Mouse (Mus musculus): ENCODE data around the gene Ctsh. TPM values are rescaled to one million over a fixed set of nuclear protein-coding genes. Genes with fewer than 3 reads are reported as not detected.
A peak's percentile ranks its signal among the peaks of the same experiment; 100 is the strongest.

Ctsh gene
- polyA plus RNA-seq, 1 experiment: 28.9 TPM

DNA sequence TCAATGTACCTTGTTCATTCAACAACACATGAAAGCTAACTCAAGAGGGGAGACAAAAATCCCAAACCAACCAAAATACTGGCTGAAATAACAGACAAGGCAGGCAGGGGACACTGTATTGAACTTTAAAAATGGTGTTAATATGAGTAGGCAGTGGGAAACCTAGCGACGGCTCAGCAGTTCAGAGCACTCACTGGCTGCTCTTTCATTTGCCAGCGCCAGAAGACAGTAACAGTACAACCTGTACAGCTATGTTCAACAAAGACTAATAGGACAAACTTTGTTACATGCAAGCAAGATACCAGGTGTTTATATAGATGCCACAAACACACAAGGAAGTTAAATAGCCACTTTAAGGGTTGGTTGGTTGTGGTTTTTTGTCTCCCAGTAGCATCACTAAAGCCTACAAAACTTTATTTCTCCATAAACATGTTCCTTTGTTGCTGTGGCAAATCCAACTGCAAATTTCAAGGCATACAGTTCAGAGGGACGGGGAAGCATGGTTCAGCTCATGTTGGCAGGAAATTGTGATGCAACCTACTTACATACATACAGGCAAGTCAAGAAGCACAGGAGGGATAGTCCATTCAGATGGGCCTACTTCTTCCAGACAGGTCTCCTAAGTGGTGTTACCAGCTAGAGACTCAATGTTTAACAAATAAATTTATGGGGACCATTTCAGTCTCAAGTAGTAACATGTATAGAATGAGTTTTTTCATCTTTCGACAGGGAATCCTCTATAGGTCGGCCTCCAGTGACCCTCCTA is 35.6 kb downstream of the Ctsh start:
- TF ChIP-seq GATA1 (IDR thresholded peaks at IDR 0.05; ENCODE audit: borderline replicate concordance, low read length): no peak
- no peak for TF ChIP-seq FLI1 (IDR thresholded peaks at IDR 0.05; ENCODE audit: low read length)
- no peak overlapping the region for H3K4me3 ChIP-seq (replicated peaks)
- no peaks in the 10 kb centered on the region for H3K27me3 ChIP-seq (replicated peaks)
- H3K4me1 ChIP-seq: peaks cover 26% of the 10 kb centered on the region
- peaks cover 75% of the 10 kb centered on the region for H3K36me3 ChIP-seq (replicated peaks; ENCODE audit: low read length)
- no peaks in the 10 kb centered on the region for H3K9me3 ChIP-seq

DNA sequence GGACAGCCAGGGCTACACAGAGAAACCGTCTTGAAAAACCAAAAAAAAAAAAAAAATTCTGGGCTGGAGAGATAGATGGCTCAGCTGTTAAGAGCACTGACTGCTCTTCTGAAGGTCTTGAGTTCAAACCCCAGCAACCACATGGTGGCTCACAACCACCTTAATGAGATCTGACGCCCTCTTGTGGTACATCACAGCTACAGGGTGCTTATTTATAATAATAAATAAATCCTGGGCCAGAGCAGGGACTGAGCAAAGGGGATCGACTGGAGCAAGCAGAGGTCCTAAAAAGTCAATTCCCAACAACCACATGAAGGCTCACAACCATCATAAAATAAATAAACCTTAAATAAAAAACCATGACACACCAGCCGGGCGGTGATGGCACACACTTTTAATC is 45.0 kb downstream of the Ctsh start:
- Histone ChIP-seq H3K9me3 (no peaks in the 10 kb centered on the region), H3K27me3 (replicated peaks) (no peaks in the 10 kb centered on the region), H3K4me1 (peaks cover under 1% of the 10 kb centered on the region; the same call in 1 of the 2 replicates), H3K4me3 (replicated peaks) (no peak overlapping the region), H3K36me3 (replicated peaks; ENCODE audit: low read length) (peaks cover 98% of the 10 kb centered on the region)
- TF ChIP-seq GATA1 (IDR thresholded peaks at IDR 0.05; ENCODE audit: borderline replicate concordance, low read length) (no peak), FLI1 (IDR thresholded peaks at IDR 0.05; ENCODE audit: low read length) (no peak)

DNA sequence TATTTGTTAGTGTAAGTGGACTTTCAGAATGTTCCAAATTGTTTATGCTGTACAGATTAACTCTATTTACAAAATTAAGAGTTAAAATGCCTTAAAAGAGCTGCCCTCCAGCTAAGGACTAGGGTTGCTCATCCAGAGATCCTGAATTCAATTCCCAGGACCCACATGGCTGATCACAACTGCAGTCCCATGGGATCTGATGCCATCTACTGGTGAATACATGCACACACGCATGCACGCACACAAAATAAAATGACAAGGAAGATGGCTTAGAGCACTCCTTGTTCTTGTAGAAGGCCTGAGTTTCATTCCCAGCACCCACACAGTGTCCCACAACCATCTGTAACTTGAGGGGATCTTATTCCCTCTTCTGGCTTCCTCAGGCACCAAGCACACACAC is 46.8 kb downstream of the Ctsh start:
- H3K4me3 ChIP-seq (replicated peaks): no peak overlapping the region
- TF ChIP-seq GATA1 (IDR thresholded peaks at IDR 0.05; ENCODE audit: borderline replicate concordance, low read length) (no peak), FLI1 (IDR thresholded peaks at IDR 0.05; ENCODE audit: low read length) (no peak)
- H3K36me3 ChIP-seq (replicated peaks; ENCODE audit: low read length): peaks cover 97% of the 10 kb centered on the region
- H3K9me3 ChIP-seq: no peaks in the 10 kb centered on the region
- no peaks in the 10 kb centered on the region for H3K27me3 ChIP-seq (replicated peaks)
- peaks cover 6% of the 10 kb centered on the region; the same call in 1 of the 2 replicates for H3K4me1 ChIP-seq

DNA sequence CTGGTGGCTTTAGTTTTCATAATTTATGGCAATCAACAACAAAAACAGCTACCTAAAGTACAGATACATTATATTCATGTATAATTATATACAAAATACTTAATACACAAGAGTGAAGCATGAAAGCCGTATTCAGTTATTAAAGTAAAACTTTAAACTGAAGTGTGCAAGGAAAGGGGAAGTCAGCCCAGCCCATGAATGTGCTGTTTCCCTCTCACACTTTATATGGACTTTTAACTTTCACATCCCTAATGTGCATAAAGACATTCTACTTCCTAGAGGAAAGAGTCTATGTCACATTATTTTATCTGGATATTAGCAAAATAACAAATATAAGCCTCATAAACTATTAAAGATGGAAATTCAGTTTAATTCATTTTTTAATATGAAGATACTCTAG is 51.5 kb downstream of the Ctsh start:
- TF ChIP-seq GATA1 (IDR thresholded peaks at IDR 0.05; ENCODE audit: borderline replicate concordance, low read length) (no peak), FLI1 (IDR thresholded peaks at IDR 0.05; ENCODE audit: low read length) (no peak)
- no peaks in the 10 kb centered on the region for H3K27me3 ChIP-seq (replicated peaks)
- peaks cover 95% of the 10 kb centered on the region for H3K36me3 ChIP-seq (replicated peaks; ENCODE audit: low read length)
- no peak overlapping the region for H3K4me3 ChIP-seq (replicated peaks)
- peaks cover 29% of the 10 kb centered on the region for H3K4me1 ChIP-seq
- no peaks in the 10 kb centered on the region for H3K9me3 ChIP-seq

DNA sequence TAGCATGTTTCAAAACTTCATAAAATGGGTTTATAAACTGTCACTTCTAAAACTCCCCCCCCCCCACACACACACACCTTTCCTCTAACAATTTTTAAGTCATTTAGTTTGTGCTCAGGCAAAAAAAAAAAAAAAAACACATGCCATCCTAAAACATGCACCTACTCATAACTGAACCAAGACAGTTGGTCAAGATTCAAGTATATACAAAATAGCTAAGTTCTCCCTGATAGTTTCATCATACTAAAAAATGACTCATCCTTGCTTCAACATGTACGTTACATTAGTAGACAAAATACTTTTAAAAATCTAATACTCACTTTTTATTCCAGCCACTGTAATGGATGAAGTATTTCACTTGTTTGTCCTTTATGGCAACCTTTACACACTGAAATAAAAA is 53.0 kb downstream of the Ctsh start:
- Histone ChIP-seq H3K27me3 (replicated peaks) (no peaks in the 10 kb centered on the region), H3K4me3 (replicated peaks) (no peak overlapping the region), H3K9me3 (no peaks in the 10 kb centered on the region), H3K4me1 (peaks cover 42% of the 10 kb centered on the region), H3K36me3 (replicated peaks; ENCODE audit: low read length) (peaks cover 84% of the 10 kb centered on the region)
- TF ChIP-seq FLI1 (IDR thresholded peaks at IDR 0.05; ENCODE audit: low read length) (no peak), GATA1 (IDR thresholded peaks at IDR 0.05; ENCODE audit: borderline replicate concordance, low read length) (no peak)

DNA sequence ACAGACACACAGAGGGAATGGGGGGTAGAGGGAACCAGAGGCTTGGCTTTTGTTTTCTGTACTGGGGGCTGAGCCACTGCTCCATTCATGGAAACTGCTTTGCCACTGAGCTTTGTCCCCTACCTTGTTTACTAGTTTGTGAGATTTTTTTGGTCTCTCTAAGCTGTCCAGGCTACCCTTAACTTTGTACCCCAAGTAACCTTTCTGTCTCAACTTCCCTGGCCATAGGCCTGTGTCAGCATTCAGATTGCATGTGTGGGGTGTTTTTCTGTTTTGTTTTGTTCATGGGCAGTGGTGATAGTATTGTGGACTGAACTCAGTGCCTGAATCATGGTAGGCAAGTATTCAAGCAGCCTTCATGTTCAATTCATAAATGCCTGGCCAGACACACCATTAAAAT is 54.3 kb downstream of the Ctsh start:
- TF ChIP-seq GATA1 (IDR thresholded peaks at IDR 0.05; ENCODE audit: borderline replicate concordance, low read length) (no peak), FLI1 (IDR thresholded peaks at IDR 0.05; ENCODE audit: low read length) (no peak)
- Histone ChIP-seq H3K4me1 (peaks cover 47% of the 10 kb centered on the region), H3K4me3 (replicated peaks) (no peak overlapping the region), H3K36me3 (replicated peaks; ENCODE audit: low read length) (peaks cover 71% of the 10 kb centered on the region), H3K9me3 (no peaks in the 10 kb centered on the region), H3K27me3 (replicated peaks) (no peaks in the 10 kb centered on the region)

DNA sequence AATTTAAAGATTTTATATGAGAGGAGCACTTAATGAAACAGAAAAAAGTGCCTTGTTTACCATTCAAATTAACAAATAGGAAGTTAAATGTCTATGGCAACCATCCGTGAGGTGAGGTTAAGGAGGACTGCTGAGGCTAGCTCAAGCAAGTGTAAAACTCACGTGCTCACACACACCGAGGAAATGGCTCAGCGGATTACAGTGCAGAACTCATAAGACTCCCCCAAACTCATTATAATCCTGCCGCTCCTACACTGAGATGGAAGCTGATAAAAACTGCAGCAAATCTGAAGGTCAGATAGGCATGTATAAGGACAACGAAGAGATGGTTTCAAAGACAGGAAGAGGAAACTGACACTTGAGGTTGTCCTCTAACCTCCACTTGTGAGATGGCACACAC is 55.4 kb downstream of the Ctsh start:
- no peaks in the 10 kb centered on the region for H3K27me3 ChIP-seq (replicated peaks)
- no peaks in the 10 kb centered on the region for H3K9me3 ChIP-seq
- peaks cover 43% of the 10 kb centered on the region for H3K4me1 ChIP-seq
- TF ChIP-seq FLI1 (IDR thresholded peaks at IDR 0.05; ENCODE audit: low read length) (no peak), GATA1 (IDR thresholded peaks at IDR 0.05; ENCODE audit: borderline replicate concordance, low read length) (no peak)
- H3K36me3 ChIP-seq (replicated peaks; ENCODE audit: low read length): peaks cover 60% of the 10 kb centered on the region
- no peak overlapping the region for H3K4me3 ChIP-seq (replicated peaks)

DNA sequence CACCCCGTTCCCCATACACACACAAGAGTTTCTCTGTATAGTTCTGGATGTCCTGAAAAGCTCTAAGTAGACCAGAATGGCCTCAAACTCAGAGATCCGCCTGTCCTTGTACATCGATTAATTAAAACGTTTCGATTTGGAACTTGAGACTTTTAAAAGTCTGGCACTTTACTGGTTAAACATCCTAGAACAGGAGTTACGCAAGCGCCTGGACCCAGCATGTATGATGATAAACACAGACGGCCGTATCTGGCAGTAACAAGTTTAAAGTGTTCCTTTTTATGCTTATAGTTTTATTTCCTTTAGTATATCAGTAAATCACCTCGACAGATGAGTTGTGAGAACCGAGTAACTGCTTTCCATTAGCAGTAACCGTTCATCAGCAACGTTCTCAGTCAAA is 59.2 kb downstream of the Ctsh start:
- Histone ChIP-seq H3K4me3 (replicated peaks) (peak overlapping the region; percentile 90), H3K4me1 (peaks cover 57% of the 10 kb centered on the region), H3K27me3 (replicated peaks) (no peaks in the 10 kb centered on the region), H3K9me3 (no peaks in the 10 kb centered on the region), H3K36me3 (replicated peaks; ENCODE audit: low read length) (peaks cover 23% of the 10 kb centered on the region)
- TF ChIP-seq FLI1 (IDR thresholded peaks at IDR 0.05; ENCODE audit: low read length) (no peak), GATA1 (IDR thresholded peaks at IDR 0.05; ENCODE audit: borderline replicate concordance, low read length) (no peak)

DNA sequence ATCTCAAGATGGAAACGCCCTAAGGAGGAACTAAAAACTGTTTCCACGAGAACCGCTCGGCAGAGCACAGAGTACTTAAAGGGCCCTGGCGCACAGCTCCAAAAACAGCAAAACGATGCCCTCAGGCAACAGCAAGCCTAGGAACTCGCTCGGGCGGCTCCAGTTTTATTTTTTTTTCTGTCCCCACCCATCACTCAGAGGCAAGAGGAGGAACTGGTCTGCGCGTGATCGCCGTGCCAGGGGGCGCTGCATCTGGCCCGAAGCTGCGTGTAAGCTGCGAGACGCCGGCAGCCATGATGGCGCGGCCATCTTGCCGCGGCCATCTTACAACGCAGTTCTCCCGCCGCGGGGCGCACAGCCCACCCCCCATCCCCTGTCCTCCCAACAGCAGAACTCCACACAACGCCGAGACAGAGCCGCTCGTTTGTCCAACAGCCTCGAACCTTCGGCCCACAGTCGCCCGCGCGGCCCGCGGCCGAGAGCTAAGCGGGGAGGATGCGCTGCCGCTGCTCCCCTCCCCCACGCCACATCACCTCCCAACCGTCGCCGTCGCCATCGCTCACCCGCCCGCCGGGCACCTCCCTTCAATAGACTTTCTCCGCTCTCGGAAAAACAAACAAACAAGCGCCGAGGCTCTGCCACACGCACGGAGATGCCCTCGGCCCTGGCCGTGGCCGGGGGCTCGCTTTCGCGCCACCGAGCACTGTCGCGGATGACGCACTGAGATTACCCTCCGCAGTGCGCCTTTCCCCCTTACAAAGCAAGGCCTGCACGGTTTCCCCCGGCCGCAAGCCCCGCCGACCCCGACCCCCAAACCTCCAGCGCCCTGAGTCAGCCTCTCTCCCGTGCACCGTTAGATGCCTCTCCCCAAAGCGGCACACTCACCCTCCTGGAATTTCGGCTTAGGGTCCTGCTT is 60.0 kb downstream of the Ctsh start:
- H3K36me3 ChIP-seq (replicated peaks; ENCODE audit: low read length): peaks cover 16% of the 10 kb centered on the region
- no peaks in the 10 kb centered on the region for H3K27me3 ChIP-seq (replicated peaks)
- peaks cover 49% of the 10 kb centered on the region for H3K4me1 ChIP-seq
- no peaks in the 10 kb centered on the region for H3K9me3 ChIP-seq
- H3K4me3 ChIP-seq (replicated peaks): peak overlapping the region; percentile 90
- no peak for TF ChIP-seq GATA1 (IDR thresholded peaks at IDR 0.05; ENCODE audit: borderline replicate concordance, low read length)
- no peak for TF ChIP-seq FLI1 (IDR thresholded peaks at IDR 0.05; ENCODE audit: low read length)
